Comparison of ENCODE assay signal across 8 mouse cellular contexts in genomic region chr11:68692693-68693446, GRCm38 (mm10). TPM values are rescaled to one million over a fixed set of nuclear protein-coding genes. Genes with fewer than 3 reads are reported as not detected.
DNase-seq lines count a peak whose midpoint lies in the region; ATAC-seq and TF ChIP-seq lines count a peak whose summit lies in the region.

No protein-coding gene starts in this region.

- no peak overlapping the region for H3K27ac ChIP-seq in bone marrow macrophage, adult 2 months (ENCODE audit: insufficient read depth, low read depth, low read length)
- H3K27ac ChIP-seq in forebrain, embryonic 12.5 days: peak overlapping the region; percentile 96
- H3K27ac ChIP-seq in hindbrain, embryonic 10.5 days: peak overlapping the region; percentile 98
- peak overlapping the region; percentile 74 for H3K27ac ChIP-seq in midbrain, embryonic 11.5 days (ENCODE audit: low read depth, low read length)
- H3K27ac ChIP-seq in stomach, embryonic 15.5 days: peak overlapping the region; percentile 98

- no peaks in the 10 kb centered on the region for H3K9me3 ChIP-seq in forebrain, embryonic 12.5 days
- no peaks in the 10 kb centered on the region for H3K9me3 ChIP-seq in hindbrain, embryonic 10.5 days
- H3K9me3 ChIP-seq in midbrain, embryonic 11.5 days (ENCODE audit: control insufficient read depth, low read length): no peaks in the 10 kb centered on the region
- no peaks in the 10 kb centered on the region for H3K9me3 ChIP-seq in stomach, embryonic 15.5 days

- no peaks in the 10 kb centered on the region for H3K27me3 ChIP-seq in forebrain, embryonic 12.5 days
- H3K27me3 ChIP-seq in hindbrain, embryonic 10.5 days (ENCODE audit: insufficient read depth, poor library complexity, severe bottlenecking): no peaks in the 10 kb centered on the region
- no peaks in the 10 kb centered on the region for H3K27me3 ChIP-seq in midbrain, embryonic 11.5 days (ENCODE audit: control insufficient read depth, insufficient read depth, low read length)
- H3K27me3 ChIP-seq in stomach, embryonic 15.5 days (replicated peaks): no peaks in the 10 kb centered on the region

- peak overlapping the region; percentile 76 for H3K4me3 ChIP-seq in bone marrow macrophage, adult 2 months (ENCODE audit: insufficient read depth, low read length)
- peak overlapping the region; percentile 77 for H3K4me3 ChIP-seq in forebrain, embryonic 12.5 days (replicated peaks)
- H3K4me3 ChIP-seq in hindbrain, embryonic 10.5 days: peak overlapping the region; percentile 93
- peak overlapping the region; percentile 75 for H3K4me3 ChIP-seq in midbrain, embryonic 11.5 days (ENCODE audit: low read depth, low read length)
- H3K4me3 ChIP-seq in stomach, embryonic 15.5 days (replicated peaks): peak overlapping the region; percentile 73

- no peak for TF ChIP-seq POLR2A in bone marrow macrophage, adult 2 months (IDR thresholded peaks at IDR 0.05; ENCODE audit: borderline replicate concordance, low read depth, low read length)

- no peak for ATAC-seq in forebrain, embryonic 12.5 days (ENCODE audit: low FRiP score)
- ATAC-seq in midbrain, embryonic 11.5 days (ENCODE audit: low FRiP score): no peak
- ATAC-seq in stomach, embryonic 15.5 days (ENCODE audit: insufficient read depth, low FRiP score, low read depth): no peak

- DNase-seq in gastrocnemius, postnatal 10 days: peak; percentile 48
- DNase-seq in gastrocnemius, adult 18-20 months (ENCODE audit: low spot score): no peak
- DNase-seq in hindbrain, embryonic 10.5 days (ENCODE audit: low spot score): peak; percentile 70
- DNase-seq in layer of hippocampus, postnatal 25 days (ENCODE audit: extremely low spot score in 1 of 2, low spot score in 1 of 2): peak; percentile 17 to 38
- DNase-seq in midbrain, embryonic 11.5 days (ENCODE audit: low spot score, missing footprints): peak; percentile 94

- no peaks in the 10 kb centered on the region for H3K4me1 ChIP-seq in bone marrow macrophage, adult 2 months (ENCODE audit: control insufficient read depth, insufficient read depth, low read length)
- peaks cover 18% of the 10 kb centered on the region for H3K4me1 ChIP-seq in forebrain, embryonic 12.5 days
- peaks cover 33% of the 10 kb centered on the region for H3K4me1 ChIP-seq in hindbrain, embryonic 10.5 days (replicated peaks)
- H3K4me1 ChIP-seq in midbrain, embryonic 11.5 days (ENCODE audit: control insufficient read depth, insufficient read depth, low read length): peaks cover 13% of the 10 kb centered on the region
- 0 out of 2 replicates have a peak, but pooled peaks cover 3% of the 10 kb centered on the region for H3K4me1 ChIP-seq in stomach, embryonic 15.5 days

- TF ChIP-seq CTCF in bone marrow macrophage, adult 2 months (IDR thresholded peaks at IDR 0.05; ENCODE audit: low read depth, low read length): no peak

- under 1% methylated on average over 43 of the region's 43 CpGs for WGBS in forebrain, embryonic 12.5 days
- WGBS in hindbrain, embryonic 10.5 days: under 1% methylated on average over 43 of the region's 43 CpGs
- under 1% methylated on average over 43 of the region's 43 CpGs for WGBS in midbrain, embryonic 11.5 days
- WGBS in stomach, embryonic 15.5 days: under 1% methylated on average over 43 of the region's 43 CpGs

- H3K4me2 ChIP-seq in forebrain, embryonic 12.5 days: peak overlapping the region; percentile 78
- peak overlapping the region; percentile 76 for H3K4me2 ChIP-seq in midbrain, embryonic 11.5 days
- peak overlapping the region; percentile 88 for H3K4me2 ChIP-seq in stomach, embryonic 15.5 days

- 0 out of 2 replicates have a peak, but pooled peaks cover 2% of the 10 kb centered on the region for H3K36me3 ChIP-seq in forebrain, embryonic 12.5 days (replicated peaks)
- peaks cover 10% of the 10 kb centered on the region for H3K36me3 ChIP-seq in hindbrain, embryonic 10.5 days
- H3K36me3 ChIP-seq in midbrain, embryonic 11.5 days (ENCODE audit: control insufficient read depth, insufficient read depth, low read length): no peaks in the 10 kb centered on the region
- 0 out of 2 replicates have a peak, but pooled peaks cover 3% of the 10 kb centered on the region for H3K36me3 ChIP-seq in stomach, embryonic 15.5 days

- H3K9ac ChIP-seq in forebrain, embryonic 12.5 days: peak overlapping the region; percentile 97
- H3K9ac ChIP-seq in midbrain, embryonic 11.5 days (ENCODE audit: low read length): peak overlapping the region; percentile 97
- H3K9ac ChIP-seq in stomach, embryonic 15.5 days: peak overlapping the region; percentile 79

RNA-seq across cellular contexts. Expression of gene Myh10, which starts 1.5 kb away (rescaled TPM):
- total RNA-seq in gastrocnemius, postnatal 10 days (2021): 10 to 100 TPM; 27.2 to 34.8 TPM
- total RNA-seq in gastrocnemius, adult 18-20 months (2021): 10 to 100 TPM; 10.5 to 35.1 TPM
- 0.75 and 1.4 TPM in 2 replicates for polyA plus RNA-seq in bone marrow macrophage, adult 2 months (2012; ENCODE audit: insufficient read depth, insufficient read length, missing spikeins)
- 174 and 185 TPM in 2 replicates for polyA plus RNA-seq in forebrain, embryonic 12.5 days (2016; fragmentation: Nextera tagmentation; extraction: Ambion mirVana)
- polyA plus RNA-seq in hindbrain, embryonic 10.5 days (2016; fragmentation: Nextera tagmentation; extraction: Ambion mirVana): 111 and 143 TPM in 2 replicates
- 100 to 1,000 TPM; 122 to 139 TPM for total RNA-seq in layer of hippocampus, postnatal 25 days (2021)
- 139 and 141 TPM in 2 replicates for polyA plus RNA-seq in midbrain, embryonic 11.5 days (2014; fragmentation: Nextera tagmentation; extraction: Ambion mirVana)
- polyA plus RNA-seq in stomach, embryonic 15.5 days (2015; fragmentation: Nextera tagmentation; extraction: Ambion mirVana): 86.6 and 88.4 TPM in 2 replicates

Comparison
In these comparisons a context has a peak if more than half of its experiments do, and no peak if none do; other contexts are left out.
1. RNA of gene Myh10, which starts 1.5 kb away (polyA plus RNA-seq): 174 to 185 TPM in forebrain, embryonic 12.5 days, 139 to 141 TPM in midbrain, embryonic 11.5 days, 111 to 143 TPM in hindbrain, embryonic 10.5 days and 86.6 to 88.4 TPM in stomach, embryonic 15.5 days; 0.75 to 1.4 TPM in bone marrow macrophage, adult 2 months; every median in the first group is over 10 times any median in the second.
2. Peak in every context shown above with its lines, with median percentiles within 50 percentile points of each other: H3K4me3 ChIP-seq, H3K4me2 ChIP-seq and H3K9ac ChIP-seq.